Comparison of ENCODE assay signal across 17 mouse cellular contexts in genomic region chr17:74754369-74755118, GRCm38 (mm10).
"Had no signal": no experiment of that assay in that cellular context is flagged by ENCODE, and none has a peak within 500 bp of the region (broad histone marks: within the 10 kb centered on the region; RNA-seq: fewer than 3 reads in every experiment).

No protein-coding gene starts in this region.

- DNase-seq: kidney, adult 18-20 months; kidney, adult 9 months; kidney, postnatal 14 days; kidney, postnatal 4 days; layer of hippocampus, adult 9-11 months; liver, embryonic 13.5 days; lung, adult 2 months; lung, postnatal 14 days; lung, postnatal 4 days; midbrain, embryonic 14.5 days; right cerebral cortex, adult 18-20 months; right cerebral cortex, postnatal 14 days; right cerebral cortex, postnatal 4 days; thymus, postnatal 36 days had no signal

- H3K9ac ChIP-seq: liver, embryonic 13.5 days; neural tube, embryonic 12.5 days; neural tube, embryonic 15.5 days had no signal

- H3K4me3 ChIP-seq: liver, embryonic 13.5 days; neural tube, embryonic 12.5 days; neural tube, embryonic 15.5 days had no signal

- H3K9me3 ChIP-seq: liver, embryonic 13.5 days; neural tube, embryonic 12.5 days; neural tube, embryonic 15.5 days had no signal

- H3K4me2 ChIP-seq: liver, embryonic 13.5 days; midbrain, embryonic 11.5 days; neural tube, embryonic 12.5 days; neural tube, embryonic 15.5 days had no signal

- H3K27me3 ChIP-seq: liver, embryonic 13.5 days; neural tube, embryonic 12.5 days; neural tube, embryonic 15.5 days had no signal

- H3K4me1 ChIP-seq: liver, embryonic 13.5 days; neural tube, embryonic 12.5 days; neural tube, embryonic 15.5 days had no signal

- H3K27ac ChIP-seq: liver, embryonic 13.5 days; neural tube, embryonic 12.5 days; neural tube, embryonic 15.5 days had no signal
